24 mouse cellular contexts compared by ENCODE assay signal in genomic region chr9:27185820-27186219, GRCm38 (mm10). TPM values are rescaled to one million over a fixed set of nuclear protein-coding genes. Genes with fewer than 3 reads are reported as not detected.
DNase-seq lines count a peak whose midpoint lies in the region; ATAC-seq and TF ChIP-seq lines count a peak whose summit lies in the region.
"Had no signal": no experiment of that assay in that cellular context is flagged by ENCODE, and none has a peak within 500 bp of the region (broad histone marks: within the 10 kb centered on the region; RNA-seq: fewer than 3 reads in every experiment).

No protein-coding gene starts in this region.

- POLR2A ChIA-PET in Patski (lab: Charles Lee) = no interaction called here

- CTCF ChIA-PET in Patski (lab: Charles Lee) = interaction anchor here (1.5 to 2.1 kb wide), 2 partner anchors 9 to 102 kb away, joined by 3 to 8 read pairs; no protein-coding TSS in a partner anchor

- peak; percentile 35; the same call in 1 of the 2 replicates for ATAC-seq in intestine, embryonic 15.5 days
- ATAC-seq in intestine, embryonic 16.5 days = no peak
- peak; percentile 42 for ATAC-seq in Patski
- peak; percentile 63; the same call in 1 of the 2 replicates for ATAC-seq in hindbrain, embryonic 11.5 days (ENCODE audit: low FRiP score)
- peak; percentile 76 for ATAC-seq in neural tube, embryonic 12.5 days (ENCODE audit: low FRiP score, low read depth)
- no peak for ATAC-seq in heart, embryonic 11.5 days (replicated peaks; ENCODE audit: insufficient number of reproducible peaks, low FRiP score, low TSS enrichment)
- ATAC-seq: activated CD4-positive, CD25-positive, alpha-beta regulatory T cell, adult 4 months; forebrain, embryonic 13.5 days; liver, postnatal 0 days had no signal

- no peak for TF ChIP-seq CTCF in Patski (IDR thresholded peaks at IDR 0.05)
- no peak for TF ChIP-seq CTCF in layer of hippocampus, adult 2 months (conservative IDR thresholded peaks at IDR 0.05)

- no peaks in the 10 kb centered on the region for H3K36me3 ChIP-seq in intestine, embryonic 15.5 days
- H3K36me3 ChIP-seq in intestine, embryonic 16.5 days (ENCODE audit: control insufficient read depth, insufficient read depth, low read length) = no peaks in the 10 kb centered on the region
- H3K36me3 ChIP-seq in hindbrain, embryonic 11.5 days (ENCODE audit: control insufficient read depth, insufficient read depth, low read length) = no peaks in the 10 kb centered on the region
- H3K36me3 ChIP-seq in neural tube, embryonic 12.5 days = no peaks in the 10 kb centered on the region
- H3K36me3 ChIP-seq in heart, embryonic 11.5 days (ENCODE audit: control insufficient read depth, insufficient read depth, low read length) = no peaks in the 10 kb centered on the region
- H3K36me3 ChIP-seq: embryonic facial prominence, embryonic 10.5 days; heart, embryonic 10.5 days had no signal

- H3K27ac ChIP-seq in intestine, embryonic 15.5 days = no peak overlapping the region
- no peak overlapping the region; the same call in 1 of the 2 replicates for H3K27ac ChIP-seq in intestine, embryonic 16.5 days (ENCODE audit: low read length)
- H3K27ac ChIP-seq in hindbrain, embryonic 11.5 days (ENCODE audit: low read depth, low read length) = peak overlapping the region; percentile 62; the same call in 1 of the 2 replicates
- no peak overlapping the region for H3K27ac ChIP-seq in neural tube, embryonic 12.5 days
- H3K27ac ChIP-seq in heart, embryonic 11.5 days (ENCODE audit: low read depth, low read length) = no peak overlapping the region
- H3K27ac ChIP-seq in layer of hippocampus, adult 2 months = no peak overlapping the region
- H3K27ac ChIP-seq: embryonic facial prominence, embryonic 10.5 days; forebrain, embryonic 13.5 days; heart, embryonic 10.5 days; left cerebral cortex, adult 2 months had no signal

- in situ Hi-C loops in Patski (cut with MboI; ENCODE audit: low pct_unique_long_range_greater_than_20kb) = no loop called here

- no peak overlapping the region for H3K4me3 ChIP-seq in intestine, embryonic 15.5 days (replicated peaks)
- no peak overlapping the region for H3K4me3 ChIP-seq in intestine, embryonic 16.5 days (ENCODE audit: low read length)
- no peak overlapping the region for H3K4me3 ChIP-seq in hindbrain, embryonic 11.5 days (ENCODE audit: low read depth, low read length)
- H3K4me3 ChIP-seq in neural tube, embryonic 12.5 days = no peak overlapping the region
- no peak overlapping the region for H3K4me3 ChIP-seq in heart, embryonic 11.5 days (ENCODE audit: low read depth, low read length)
- no peak overlapping the region for H3K4me3 ChIP-seq in layer of hippocampus, adult 2 months
- H3K4me3 ChIP-seq: embryonic facial prominence, embryonic 10.5 days; forebrain, embryonic 13.5 days; heart, embryonic 10.5 days; left cerebral cortex, adult 2 months had no signal

- H3K4me1 ChIP-seq in intestine, embryonic 15.5 days (replicated peaks) = no peaks in the 10 kb centered on the region
- H3K4me1 ChIP-seq in intestine, embryonic 16.5 days (ENCODE audit: control insufficient read depth, insufficient read depth, low read length) = no peaks in the 10 kb centered on the region
- no peaks in the 10 kb centered on the region for H3K4me1 ChIP-seq in hindbrain, embryonic 11.5 days (replicated peaks; ENCODE audit: control insufficient read depth, insufficient read depth, low read length)
- peaks cover 15% of the 10 kb centered on the region for H3K4me1 ChIP-seq in neural tube, embryonic 12.5 days
- H3K4me1 ChIP-seq in heart, embryonic 11.5 days (ENCODE audit: control insufficient read depth, insufficient read depth, low read length) = peaks cover 3% of the 10 kb centered on the region
- H3K4me1 ChIP-seq: embryonic facial prominence, embryonic 10.5 days had no signal

- DNase-seq in Patski (ENCODE audit: low read depth, low spot score) = no peak
- DNase-seq in hindbrain, embryonic 11.5 days (ENCODE audit: low spot score) = peak; percentile 27
- no peak for DNase-seq in layer of hippocampus, adult 2 months (ENCODE audit: low spot score in 2 of 2)
- DNase-seq: adrenal gland, postnatal 10 days; cerebellum, postnatal 10 days; heart, postnatal 10 days; kidney, adult 9 months; kidney, postnatal 36 days; layer of hippocampus, adult 9-11 months; left cerebral cortex, postnatal 4 days; liver; liver, postnatal 0 days; lung, postnatal 10 days; right cerebral cortex, postnatal 4 days had no signal

- no peak overlapping the region for H3K9ac ChIP-seq in intestine, embryonic 15.5 days
- no peak overlapping the region for H3K9ac ChIP-seq in intestine, embryonic 16.5 days (ENCODE audit: low read depth, low read length)
- peak overlapping the region; percentile 4; the same call in 1 of the 2 replicates for H3K9ac ChIP-seq in hindbrain, embryonic 11.5 days (ENCODE audit: low read depth, low read length)
- H3K9ac ChIP-seq in neural tube, embryonic 12.5 days = no peak overlapping the region
- H3K9ac ChIP-seq in heart, embryonic 11.5 days (ENCODE audit: low read depth, low read length) = no peak overlapping the region
- H3K9ac ChIP-seq: forebrain, embryonic 13.5 days; liver, postnatal 0 days had no signal

- no peaks in the 10 kb centered on the region for H3K27me3 ChIP-seq in intestine, embryonic 15.5 days (replicated peaks)
- H3K27me3 ChIP-seq in intestine, embryonic 16.5 days (replicated peaks; ENCODE audit: control insufficient read depth, insufficient read depth, low read length) = no peaks in the 10 kb centered on the region
- peaks cover 4% of the 10 kb centered on the region for H3K27me3 ChIP-seq in Patski
- H3K27me3 ChIP-seq in hindbrain, embryonic 11.5 days (ENCODE audit: control insufficient read depth, insufficient read depth, low read length) = no peaks in the 10 kb centered on the region
- H3K27me3 ChIP-seq in neural tube, embryonic 12.5 days (replicated peaks) = no peaks in the 10 kb centered on the region; the same call in 1 of the 2 replicates
- H3K27me3 ChIP-seq in heart, embryonic 11.5 days (ENCODE audit: control insufficient read depth, insufficient read depth, low read length) = no peaks in the 10 kb centered on the region
- H3K27me3 ChIP-seq: forebrain, embryonic 13.5 days had no signal

- no peak overlapping the region for H3K4me2 ChIP-seq in intestine, embryonic 15.5 days (replicated peaks)
- no peak overlapping the region for H3K4me2 ChIP-seq in intestine, embryonic 16.5 days (ENCODE audit: low read depth, low read length)
- H3K4me2 ChIP-seq in hindbrain, embryonic 11.5 days (replicated peaks; ENCODE audit: low read depth, low read length) = no peak overlapping the region
- H3K4me2 ChIP-seq in neural tube, embryonic 12.5 days (replicated peaks) = no peak overlapping the region
- H3K4me2 ChIP-seq in heart, embryonic 11.5 days = no peak overlapping the region
- H3K4me2 ChIP-seq: forebrain, embryonic 13.5 days had no signal

- no peaks in the 10 kb centered on the region for H3K9me3 ChIP-seq in intestine, embryonic 15.5 days
- no peaks in the 10 kb centered on the region for H3K9me3 ChIP-seq in intestine, embryonic 16.5 days (ENCODE audit: control insufficient read depth, low read length)
- H3K9me3 ChIP-seq in hindbrain, embryonic 11.5 days (ENCODE audit: control insufficient read depth, low read length) = no peaks in the 10 kb centered on the region
- no peaks in the 10 kb centered on the region for H3K9me3 ChIP-seq in neural tube, embryonic 12.5 days
- H3K9me3 ChIP-seq in heart, embryonic 11.5 days (replicated peaks; ENCODE audit: control insufficient read depth, low read length) = no peaks in the 10 kb centered on the region
- H3K9me3 ChIP-seq: embryonic facial prominence, embryonic 10.5 days; forebrain, embryonic 13.5 days; heart, embryonic 10.5 days had no signal

RNA-seq across cellular contexts. Expression of gene Jam3, which starts 30.6 kb away (rescaled TPM):
- polyA plus RNA-seq in intestine, embryonic 15.5 days (2015; fragmentation: Nextera tagmentation; extraction: Ambion mirVana) = 42.7 and 55.1 TPM in 2 replicates
- polyA plus RNA-seq in intestine, embryonic 16.5 days (2015; fragmentation: Nextera tagmentation; extraction: Ambion mirVana) = 36.5 and 41.4 TPM in 2 replicates
- polyA plus RNA-seq in Patski (2021) = 40.0 TPM
- 151 and 163 TPM in 2 replicates for polyA plus RNA-seq in hindbrain, embryonic 11.5 days (2014; fragmentation: Nextera tagmentation; extraction: Ambion mirVana)
- 114 and 128 TPM in 2 replicates for polyA plus RNA-seq in neural tube, embryonic 12.5 days (2016; fragmentation: Nextera tagmentation; extraction: Ambion mirVana)
- 50.1 and 56.1 TPM in 2 replicates for polyA plus RNA-seq in heart, embryonic 11.5 days (2014; fragmentation: Nextera tagmentation; extraction: Ambion mirVana)
- 10 to 100 TPM; 36.4 to 42.3 TPM for total RNA-seq in layer of hippocampus, adult 2 months (2021)
- total RNA-seq: megakaryocyte, adult 5-6 weeks had no signal

Comparison
In these comparisons a context has a peak if more than half of its experiments do, and no peak if none do; other contexts are left out.
1. ATAC-seq: peak in intestine, embryonic 15.5 days (single experiment), Patski (single experiment), hindbrain, embryonic 11.5 days (single experiment) and neural tube, embryonic 12.5 days (single experiment); none in intestine, embryonic 16.5 days (single experiment) and heart, embryonic 11.5 days (single experiment).